Mouse (Mus musculus): ENCODE results near the gene Cxadr.

DNA sequence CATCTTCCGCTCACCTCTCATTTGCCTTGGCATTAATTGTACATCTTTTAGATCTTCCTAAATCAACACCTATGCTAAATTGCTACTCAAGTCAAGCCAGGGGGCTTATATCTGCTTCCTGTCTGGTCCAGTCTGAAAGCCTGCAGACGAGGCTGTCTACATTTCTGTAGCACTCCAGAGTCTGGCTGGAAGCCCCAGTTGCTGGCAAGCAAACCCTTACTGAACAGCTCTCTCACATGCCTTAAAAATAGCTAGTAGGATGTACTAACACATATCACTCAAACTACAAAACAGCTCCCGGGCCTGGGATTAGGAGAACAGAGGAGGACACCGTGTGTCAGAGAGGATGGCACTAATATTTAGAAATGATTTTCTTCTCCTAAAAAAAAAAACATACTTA is 42.3 kb upstream of the Cxadr start:
- TF ChIP-seq EP300 (IDR thresholded peaks at IDR 0.05; ENCODE audit: low read depth) (0 out of 2 replicates have a peak, but pooled peaks have one; percentile 23), CTCF (IDR thresholded peaks at IDR 0.05; ENCODE audit: low read depth) (no peak)

Data from heart, postnatal 0 days (tissue).